Mouse (Mus musculus): ENCODE measurements at regions not wholly inside any gene's neighbourhood (a gene's known extent, or its start where the extent isn't known, plus 50 kb on each side); places are given as distances from the start of the nearest gene placed in this dataset.

DNA sequence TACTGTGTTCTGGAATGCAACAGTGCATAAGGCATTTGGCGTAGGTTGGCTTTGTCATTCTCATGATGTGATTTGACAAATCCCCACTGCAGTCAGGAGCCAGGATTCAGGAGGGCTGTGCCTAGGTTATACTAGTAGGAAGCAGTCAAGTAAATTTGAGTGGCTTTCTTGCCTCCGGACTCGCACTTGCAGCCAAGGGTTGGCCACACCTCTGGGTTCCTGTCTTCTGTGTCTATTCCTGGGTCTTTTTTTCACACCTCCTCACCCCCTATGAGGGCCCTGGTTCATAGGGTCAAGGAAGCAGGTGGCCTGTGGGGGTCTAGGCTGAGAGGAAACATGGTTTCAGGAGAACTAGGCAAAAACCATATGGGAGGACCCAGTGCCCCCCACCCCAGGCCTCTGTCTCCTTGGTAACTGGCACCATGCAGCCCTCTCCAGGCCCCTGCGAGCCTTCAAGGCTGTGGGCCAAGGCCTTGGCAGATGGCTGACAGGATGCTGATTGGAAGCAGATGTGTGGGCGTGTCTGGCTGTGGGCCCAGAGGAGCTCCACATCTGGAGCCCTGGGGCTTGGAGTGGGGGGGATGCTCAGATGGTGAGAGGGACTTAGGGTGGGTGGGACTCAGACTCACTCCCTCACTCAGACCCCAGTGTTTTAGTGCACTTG, 195.7 kb downstream of the Rgs3 start:
- DNase-seq (ENCODE audit: low read depth, low spot score) = no peak

DNA sequence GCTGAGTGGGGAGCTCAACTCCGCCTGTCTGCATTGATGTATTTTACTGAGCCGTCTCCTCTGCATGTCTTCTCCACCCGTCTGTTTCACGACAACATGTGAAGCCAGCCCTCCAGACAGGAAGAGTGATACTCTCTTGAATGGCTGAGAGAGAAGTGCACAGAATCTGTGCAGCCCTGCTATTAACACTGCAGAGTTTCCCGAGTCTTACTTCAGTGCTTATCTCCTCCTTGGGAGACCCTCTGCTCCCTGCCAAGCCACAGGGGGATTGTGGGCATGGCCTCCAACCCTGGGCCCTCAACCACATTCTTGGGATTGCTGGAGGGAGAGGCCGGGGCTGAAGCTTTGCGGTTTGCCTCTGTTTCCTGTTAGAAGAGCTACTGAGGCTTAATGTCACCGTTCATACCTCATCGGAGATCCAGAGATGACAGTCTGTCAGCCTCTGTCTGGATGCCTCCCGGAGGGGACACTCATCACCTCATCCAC, 197.1 kb downstream of the Rgs3 start:
- no peak for DNase-seq (ENCODE audit: low read depth, low spot score)

DNA sequence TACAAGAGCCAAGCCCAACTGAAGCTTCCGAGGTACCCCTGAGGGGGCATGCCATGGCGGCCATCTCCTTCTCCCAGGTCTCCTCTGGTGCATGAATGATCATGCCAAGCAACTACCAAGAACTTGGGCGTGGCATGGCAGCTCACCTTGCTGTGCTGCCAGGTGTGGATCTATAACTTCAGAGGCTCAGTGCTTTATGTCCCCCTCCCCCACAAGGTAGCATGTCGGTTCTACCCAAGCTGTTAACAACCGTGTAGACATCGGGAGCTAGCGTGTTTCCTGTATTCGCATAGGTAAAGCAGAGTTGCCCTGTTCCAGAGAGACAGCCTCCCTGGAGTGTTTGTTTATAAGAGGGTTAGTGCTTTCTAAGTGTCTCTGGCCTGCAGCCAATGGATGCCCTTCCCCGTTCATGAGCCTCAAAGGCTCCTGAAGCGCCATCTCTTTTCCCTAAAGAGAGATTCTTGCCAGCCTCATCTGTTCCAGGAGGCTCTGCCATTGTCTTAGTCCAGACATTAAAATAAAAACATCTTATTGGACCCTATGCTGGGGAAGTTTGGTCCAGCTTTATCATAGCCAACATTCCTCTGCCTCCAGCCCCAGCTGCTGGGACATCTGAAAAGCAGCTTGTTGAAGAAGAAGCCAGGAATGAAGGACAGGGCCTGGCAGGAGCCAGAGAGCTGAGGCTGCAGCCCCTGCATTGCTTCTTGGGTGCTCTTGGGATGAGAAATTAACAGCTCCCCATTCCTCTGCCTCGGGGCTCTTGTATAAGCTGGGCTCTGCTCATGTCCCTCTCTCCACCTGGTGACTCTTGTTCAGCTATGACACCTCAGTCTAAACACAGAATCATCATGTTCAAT, 201.3 kb downstream of the Rgs3 start:
- no peak for DNase-seq (ENCODE audit: low read depth, low spot score)

GRCm38 (mm10) chr4:62761672-62762071, 202.0 kb downstream of the Rgs3 start:
- peak; percentile 38 for DNase-seq (ENCODE audit: low read depth, low spot score)

DNA sequence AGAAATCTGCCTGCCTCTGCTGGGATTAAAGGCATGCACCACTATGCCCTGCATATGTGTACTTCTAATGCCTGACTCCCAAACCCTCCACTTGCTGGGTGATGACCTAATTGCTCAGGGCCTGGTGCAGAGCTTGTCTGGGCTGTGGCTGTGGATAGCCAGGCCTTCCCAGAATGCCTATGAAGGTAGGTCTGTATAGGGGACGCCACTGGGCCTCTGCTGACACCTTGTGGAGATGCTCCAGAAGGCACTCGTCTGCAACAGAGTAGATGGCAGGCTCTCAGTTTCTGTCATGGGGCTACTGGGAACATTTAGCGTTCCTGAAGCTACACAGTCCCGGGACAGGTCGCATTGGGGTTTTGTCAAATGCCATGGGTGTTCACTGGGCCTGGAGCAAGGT, 201.4 kb upstream of the Zfp618 start:
- DNase-seq (ENCODE audit: low read depth, low spot score) = no peak

GRCm38 (mm10) chr4:62769469-62770234, 195.7 kb upstream of the Zfp618 start:
- DNase-seq (ENCODE audit: low read depth, low spot score) = no peak

DNA sequence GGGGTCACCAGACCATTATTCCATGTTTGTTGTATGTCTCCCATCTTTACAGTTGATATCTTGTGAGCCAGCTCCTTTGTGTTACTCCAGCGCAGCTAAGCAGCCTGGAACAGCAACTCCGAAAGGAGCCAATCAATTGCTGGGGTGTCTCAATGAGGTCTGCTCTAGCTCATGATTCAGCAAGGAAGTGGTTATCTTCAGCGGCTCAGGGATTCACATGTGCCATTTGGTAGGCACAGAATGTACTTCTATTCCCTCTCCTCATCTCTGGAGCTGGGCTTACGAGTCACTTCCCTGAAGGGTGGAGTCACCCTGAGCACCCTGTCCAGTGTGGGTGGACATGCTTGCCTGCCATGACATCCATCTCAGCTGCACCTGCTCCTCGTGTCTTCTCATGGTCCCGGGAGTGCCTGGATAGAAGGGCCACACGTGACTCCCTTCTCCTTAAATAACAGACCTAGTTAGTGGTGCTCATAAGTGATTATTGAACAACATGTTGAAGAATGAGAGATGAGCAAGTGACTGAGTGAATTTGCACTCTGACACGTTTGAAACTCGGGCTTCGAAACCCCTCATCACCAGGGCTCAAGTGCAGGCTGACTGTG, 190.3 kb upstream of the Zfp618 start:
- DNase-seq (ENCODE audit: low read depth, low spot score) = no peak

GRCm38 (mm10) chr4:62776881-62777280, 188.5 kb upstream of the Zfp618 start:
- DNase-seq (ENCODE audit: low read depth, low spot score) = no peak

- DNase-seq (ENCODE audit: low read depth, low spot score) = no peak
These were observed 187.9 kb upstream of the Zfp618 start for GRCm38 (mm10) chr4:62777436-62777835.

GRCm38 (mm10) chr4:62778621-62779020, 186.8 kb upstream of the Zfp618 start:
- DNase-seq (ENCODE audit: low read depth, low spot score) = no peak

DNA sequence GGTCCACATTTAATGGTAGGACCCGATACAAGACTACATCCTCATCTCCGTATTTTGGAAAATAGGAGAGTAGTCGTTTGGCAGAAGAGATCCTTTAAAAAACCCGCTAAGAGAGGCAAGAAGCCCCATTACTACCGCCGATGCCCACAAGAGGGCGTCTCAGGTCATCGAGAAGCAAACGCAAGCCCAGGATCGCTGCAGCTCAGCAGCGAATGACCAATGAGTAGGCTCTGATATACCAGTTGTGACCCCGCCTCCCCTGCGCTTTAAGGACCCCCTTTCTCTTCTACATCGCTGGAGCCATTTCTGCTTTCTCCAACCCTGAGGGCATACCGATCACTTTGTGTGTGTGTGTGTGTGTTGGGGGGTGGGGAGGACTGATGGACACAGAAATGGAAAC, 185.0 kb upstream of the Zfp618 start:
- DNase-seq (ENCODE audit: low read depth, low spot score) = peak; percentile 11

- no peak for DNase-seq (ENCODE audit: low read depth, low spot score)
These were observed 184.5 kb upstream of the Zfp618 start for GRCm38 (mm10) chr4:62780837-62781236.

DNA sequence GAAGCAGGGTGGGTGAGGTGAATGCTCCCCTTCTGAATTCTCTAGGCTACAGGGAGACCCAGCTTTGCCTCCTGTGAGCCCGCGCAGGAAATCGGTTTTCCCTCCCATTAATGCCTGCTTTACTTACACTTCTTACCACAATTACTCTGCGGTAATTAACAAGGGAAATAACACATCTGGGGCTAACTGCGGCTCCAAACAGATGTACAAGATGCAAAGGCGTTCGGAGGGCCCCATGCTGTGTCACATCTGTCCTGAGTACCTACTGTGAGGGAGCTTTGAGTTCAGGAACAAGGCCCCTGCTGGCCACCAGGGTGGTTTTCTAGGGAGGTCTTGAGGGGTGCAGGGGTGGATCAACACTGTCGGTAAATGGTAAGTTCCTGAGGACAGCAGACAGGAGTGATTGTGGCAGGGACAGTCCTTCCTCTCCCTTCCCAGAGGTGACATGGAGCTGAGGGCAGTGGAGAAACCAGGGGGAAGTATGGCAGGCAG, 184.0 kb upstream of the Zfp618 start:
- DNase-seq (ENCODE audit: low read depth, low spot score) = no peak

GRCm38 (mm10) chr4:62785711-62786110, 179.7 kb upstream of the Zfp618 start:
- DNase-seq (ENCODE audit: low read depth, low spot score) = no peak

DNA sequence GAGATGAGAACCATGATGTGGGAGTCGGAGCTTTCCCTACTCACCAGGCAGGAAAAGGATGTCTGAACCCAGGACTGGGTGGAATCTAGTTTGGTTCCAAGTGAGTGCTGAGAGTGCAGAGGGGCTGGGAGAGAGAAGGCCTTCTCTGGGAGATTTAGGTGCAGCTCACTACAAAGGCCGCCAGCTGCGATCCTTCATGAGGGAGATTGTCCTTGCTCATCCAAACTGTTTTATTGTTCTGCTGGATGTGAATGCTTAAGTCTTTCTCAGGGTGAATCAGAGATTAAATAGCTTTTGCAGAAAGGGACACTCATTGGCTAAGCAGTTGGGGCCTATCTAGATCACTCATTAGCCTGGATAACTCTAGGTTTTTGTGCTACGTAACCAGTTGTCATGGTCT, 175.7 kb upstream of the Zfp618 start:
- no peak for DNase-seq (ENCODE audit: low read depth, low spot score)

DNA sequence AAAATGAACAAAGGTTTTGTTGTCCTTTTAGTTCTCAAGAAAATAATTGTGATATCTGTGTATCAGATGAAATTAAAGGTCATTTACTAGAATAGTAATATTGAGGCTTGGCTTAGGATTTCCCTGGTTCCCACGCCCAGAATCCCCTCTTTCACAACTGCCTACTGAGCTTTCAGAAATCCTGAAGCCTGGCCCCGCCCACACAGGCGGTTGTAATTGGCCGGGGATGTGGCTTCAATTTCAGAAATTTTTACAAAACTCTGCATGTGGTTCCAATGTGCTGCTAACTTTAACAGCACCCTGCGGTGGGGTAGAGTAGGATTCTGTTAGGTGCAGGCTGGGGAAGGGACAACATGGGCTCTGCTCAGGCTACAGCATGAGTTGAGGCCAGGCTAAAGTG, 171.8 kb upstream of the Zfp618 start:
- DNase-seq (ENCODE audit: low read depth, low spot score) = no peak

DNA sequence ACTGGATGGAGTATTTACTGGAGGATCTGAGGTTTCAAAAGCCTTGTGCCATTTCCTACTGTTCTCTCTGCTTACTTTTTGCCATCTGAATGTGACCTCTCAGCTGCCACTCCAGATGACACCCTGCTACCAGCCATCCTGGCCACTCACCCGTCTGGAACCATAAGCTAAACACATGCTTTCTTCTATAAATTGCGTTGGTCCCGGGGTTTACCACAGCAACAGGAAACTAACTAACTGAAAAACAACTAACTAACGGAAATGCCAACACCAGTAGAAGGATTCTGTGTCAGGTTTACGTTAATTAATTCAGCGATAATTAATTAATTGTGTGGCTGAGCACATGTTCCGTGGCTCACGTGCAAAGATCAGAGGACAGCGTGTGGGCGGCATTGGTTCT, 169.8 kb upstream of the Zfp618 start:
- DNase-seq (ENCODE audit: low read depth, low spot score) = no peak

DNA sequence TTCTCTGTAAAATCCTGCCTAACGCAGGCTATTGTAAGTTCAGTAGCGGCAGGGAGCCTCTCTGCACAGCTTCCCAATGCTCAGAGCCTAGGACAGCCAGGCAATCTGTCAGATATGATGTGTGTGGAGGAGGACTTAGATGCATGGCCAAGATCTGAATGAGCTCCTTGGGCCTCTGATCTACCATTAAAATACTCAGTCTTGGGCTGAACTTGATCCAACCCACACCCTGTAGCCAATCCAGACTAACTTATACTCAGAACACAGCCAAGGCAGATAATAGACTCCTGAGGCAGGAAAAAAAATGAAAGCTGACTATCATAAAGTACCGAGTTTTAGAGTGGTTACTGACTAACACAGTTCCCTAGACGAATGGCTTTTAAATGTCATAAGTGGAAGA, 165.4 kb upstream of the Zfp618 start:
- DNase-seq (ENCODE audit: low read depth, low spot score) = no peak

- DNase-seq (ENCODE audit: low read depth, low spot score) = no peak
These were observed 159.5 kb upstream of the Zfp618 start for GRCm38 (mm10) chr4:62805841-62806240.

GRCm38 (mm10) chr4:62806786-62807185, 158.6 kb upstream of the Zfp618 start:
- no peak for DNase-seq (ENCODE audit: low read depth, low spot score)

- no peak for DNase-seq (ENCODE audit: low read depth, low spot score)
These were observed 157.3 kb upstream of the Zfp618 start for GRCm38 (mm10) chr4:62807926-62808552.

Data from c-Kit-negative CD71-positive TER-119-positive erythroid progenitor cells, embryonic 14.5 days (primary cell).